Mouse (Mus musculus): ENCODE results near the gene Shf.

Gene Shf

GRCm38 (mm10) chr2:122368081-122368971 is 636 bp downstream of the Shf start:
- peak; percentile 51 for DNase-seq

DNA sequence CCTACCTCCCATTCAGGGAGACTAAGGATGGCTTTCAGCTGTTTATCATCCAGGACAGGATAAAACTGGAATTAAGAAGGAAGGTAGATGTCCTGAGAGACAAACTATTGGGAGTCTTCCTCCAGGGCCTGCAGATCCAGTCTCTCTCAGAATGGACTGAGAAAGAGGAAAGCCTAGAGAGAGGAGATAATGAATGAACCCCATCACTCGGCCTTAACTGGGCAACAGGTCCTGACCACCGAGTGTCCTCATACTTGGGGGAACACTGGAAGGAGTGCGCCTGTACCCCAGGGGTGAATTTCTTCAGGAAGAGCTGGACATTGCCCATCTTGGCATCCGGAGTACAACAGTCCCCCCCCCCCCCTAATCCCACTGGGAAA is 1.3 kb downstream of the Shf start:
- DNase-seq: no peak

GRCm38 (mm10) chr2:122367181-122367580 is 1.8 kb downstream of the Shf start:
- no peak for DNase-seq

DNA sequence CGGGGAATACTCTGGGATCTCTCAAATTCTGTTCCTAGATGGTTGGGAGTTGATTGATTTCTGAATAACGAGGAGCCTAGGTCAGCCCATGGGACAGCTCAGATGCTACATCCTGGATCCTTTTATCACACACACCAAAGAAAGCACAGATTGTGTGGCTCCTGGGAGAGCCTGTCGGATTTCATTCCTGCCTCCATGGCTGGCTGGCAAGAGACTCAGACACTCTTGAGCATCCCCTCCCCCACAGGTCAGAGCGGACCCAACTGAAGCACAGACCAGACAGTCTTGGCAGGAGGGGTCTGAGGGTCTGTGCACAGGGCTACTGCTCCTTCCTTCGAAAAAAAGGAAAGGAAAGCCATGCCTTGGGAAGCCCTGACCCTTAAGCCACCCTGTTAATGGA is 2.3 kb downstream of the Shf start:
- no peak for DNase-seq

DNA sequence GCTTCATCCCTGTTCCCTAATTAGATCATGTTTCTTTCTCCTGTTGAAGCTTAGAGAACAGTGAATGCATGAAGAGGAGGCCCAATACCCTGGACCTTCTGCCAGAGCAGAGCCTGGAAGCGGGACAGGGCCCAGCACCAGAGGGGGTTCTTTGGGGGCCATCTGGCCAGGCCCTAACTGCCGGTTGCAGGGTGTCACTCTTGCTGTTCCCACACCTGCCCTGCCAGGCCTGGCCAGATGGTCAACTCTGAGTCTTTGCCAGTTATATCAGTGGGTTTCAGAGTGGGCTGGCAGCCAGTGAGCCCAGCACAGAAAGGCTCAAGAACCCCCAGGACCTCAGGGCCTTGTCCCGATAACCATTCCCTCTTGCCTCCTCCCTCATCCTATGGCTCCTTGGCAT is 2.9 kb downstream of the Shf start:
- no peak for DNase-seq

DNA sequence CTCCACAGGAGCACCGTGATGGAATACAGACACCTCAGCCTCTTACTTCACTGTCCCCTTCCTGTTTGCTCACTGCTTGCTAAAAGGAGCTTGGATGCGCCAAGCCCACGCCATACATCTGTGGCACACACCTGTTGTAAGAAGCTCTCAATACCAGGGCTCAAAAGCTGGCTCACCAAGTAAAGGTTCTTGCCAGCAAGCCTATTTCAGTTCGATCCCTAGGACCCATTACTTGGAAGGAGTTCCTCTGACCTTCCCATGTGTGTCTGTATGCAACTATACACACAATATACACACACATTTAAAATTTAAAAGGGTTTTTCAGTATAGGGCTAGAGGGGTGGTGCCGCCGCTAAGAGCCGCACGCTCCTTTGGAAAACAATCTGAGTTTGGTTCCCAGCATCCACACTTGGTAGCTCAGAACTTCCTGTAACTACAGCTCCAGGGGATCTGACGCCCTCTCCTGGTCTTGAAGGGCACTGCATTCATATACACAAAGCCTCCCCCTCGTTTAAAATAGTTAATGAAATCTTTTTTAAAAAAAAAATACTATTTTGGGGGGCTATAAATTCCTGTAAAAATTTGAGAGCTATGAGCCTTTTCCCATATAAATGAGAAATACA is 3.6 kb downstream of the Shf start:
- no peak for DNase-seq

DNA sequence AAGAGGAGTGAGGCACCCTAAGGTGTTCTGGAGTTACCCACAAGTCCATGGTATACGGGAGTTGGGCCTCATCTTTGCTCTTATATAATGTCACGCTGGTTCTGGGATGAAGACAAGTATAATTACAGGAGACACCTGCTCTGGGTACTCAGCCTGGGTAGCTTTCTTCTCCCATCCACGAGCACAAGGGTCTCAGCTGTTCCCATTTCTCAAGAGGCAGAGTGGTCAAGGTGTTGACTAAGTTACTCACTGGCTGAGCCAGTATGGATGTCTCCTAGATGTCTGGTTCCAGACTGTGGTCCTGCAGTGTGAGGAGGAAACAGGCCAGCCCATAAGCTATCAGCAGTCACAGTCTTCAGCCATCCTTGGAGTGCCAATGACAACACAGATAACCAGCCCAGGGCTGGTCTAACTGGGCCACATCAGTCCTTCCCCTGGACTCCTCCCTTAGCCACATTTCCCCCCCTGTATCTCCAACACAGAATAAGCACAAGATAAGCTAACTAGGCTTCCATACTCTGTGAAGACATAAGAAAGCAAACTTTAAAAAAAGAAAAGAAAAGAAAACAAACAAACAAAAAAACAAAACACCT is 4.5 kb downstream of the Shf start:
- DNase-seq: no peak

GRCm38 (mm10) chr2:122362622-122363523 is 6.1 kb downstream of the Shf start:
- no peak for DNase-seq

GRCm38 (mm10) chr2:122361868-122362621 is 6.9 kb downstream of the Shf start:
- no peak for DNase-seq

DNA sequence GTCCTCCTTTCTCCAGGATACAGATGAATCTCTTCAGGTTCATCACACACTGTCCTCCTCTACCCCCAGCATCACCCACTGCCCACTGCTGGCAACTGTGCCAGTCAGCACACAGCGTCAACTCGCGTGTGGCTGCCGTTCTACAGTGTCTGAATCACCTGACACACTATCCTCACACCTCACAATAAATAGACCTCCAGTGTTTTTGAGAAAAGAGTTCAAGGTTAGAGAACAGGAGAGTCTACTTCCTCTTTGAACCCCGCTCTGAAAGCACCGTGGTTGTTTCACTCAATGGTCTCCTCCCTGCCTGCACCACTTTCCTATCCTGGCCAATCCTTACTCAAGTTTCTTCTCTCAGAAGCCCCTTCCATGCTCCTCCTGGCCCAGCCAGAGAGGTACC is 7.8 kb downstream of the Shf start:
- DNase-seq: no peak

DNA sequence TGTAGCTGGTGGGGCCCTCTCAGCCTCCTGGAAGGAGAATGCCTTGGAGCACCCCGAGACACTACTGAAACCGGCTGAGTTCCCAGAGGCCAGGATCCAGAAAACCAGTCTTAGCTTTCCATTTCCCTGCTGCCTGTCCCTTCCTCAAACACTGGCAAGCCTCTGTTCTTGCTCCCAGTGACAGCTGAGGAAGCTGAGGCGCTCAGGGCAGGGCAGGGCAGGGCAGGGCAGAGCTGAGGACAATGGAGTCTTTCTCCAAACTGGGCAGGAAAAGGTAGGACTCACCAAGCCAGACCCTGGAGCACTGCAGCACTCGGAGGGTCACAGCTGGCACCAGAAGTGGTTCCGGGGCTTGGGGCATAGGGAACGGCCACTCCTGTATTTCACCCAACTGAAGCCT is 8.7 kb downstream of the Shf start:
- no peak for DNase-seq

- no peak for DNase-seq
These were observed 12.8 kb downstream of the Shf start for GRCm38 (mm10) chr2:122356187-122356586.

DNA sequence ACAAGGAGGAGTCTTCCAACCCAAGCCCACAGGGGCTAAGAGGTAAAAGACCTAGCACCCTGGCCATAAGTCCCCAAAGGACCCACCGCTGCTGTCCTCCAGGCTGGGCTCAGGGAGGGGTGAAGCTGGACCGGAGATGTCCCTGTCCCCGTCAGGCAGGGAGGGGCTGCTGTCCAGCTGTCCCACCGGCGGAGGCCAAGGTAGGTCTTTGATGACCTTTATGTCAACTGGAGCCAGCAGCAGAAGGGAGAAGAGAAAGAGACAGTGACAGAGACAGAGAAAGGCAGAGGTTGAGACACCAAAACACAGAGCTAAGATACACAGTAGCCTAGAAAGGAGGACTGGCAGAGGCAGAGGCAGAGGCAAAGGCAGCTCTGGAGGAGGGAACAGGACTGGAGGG is 13.6 kb downstream of the Shf start:
- DNase-seq: no peak

DNA sequence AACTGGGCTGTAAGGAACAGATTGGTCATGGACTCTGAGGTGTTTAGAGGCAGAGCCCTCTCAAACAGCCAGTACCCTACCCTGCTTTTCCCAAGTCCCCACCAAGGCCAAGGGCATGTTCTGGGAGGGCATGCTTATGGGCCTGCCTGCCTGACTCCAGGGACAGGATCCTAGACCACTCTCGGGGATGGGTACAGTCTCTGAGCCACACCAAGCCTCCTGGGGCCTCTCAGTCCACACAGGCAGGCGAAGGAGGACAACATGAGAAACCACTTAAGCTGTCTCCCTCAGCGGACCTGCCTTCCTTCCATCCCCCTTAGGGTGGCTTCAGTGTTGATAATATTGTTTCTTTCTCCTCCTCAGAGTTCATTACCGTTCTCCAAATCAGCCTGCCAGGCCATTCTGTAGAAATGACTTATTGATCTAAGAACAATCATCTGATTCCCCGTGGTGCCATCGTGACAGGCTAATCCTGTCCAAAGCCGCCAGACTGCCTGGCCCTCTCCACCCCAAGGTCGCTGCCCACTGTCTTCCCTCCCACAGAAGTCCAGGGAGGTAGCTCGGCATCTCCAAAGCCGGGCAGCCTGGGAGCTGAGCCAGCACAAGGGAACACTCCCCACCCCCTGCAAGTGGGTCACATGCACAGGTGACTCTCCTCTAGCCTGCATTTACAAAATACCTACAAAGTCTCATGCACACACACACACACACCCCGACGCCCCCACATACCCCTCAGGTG is 14.6 kb downstream of the Shf start:
- no peak for DNase-seq

- DNase-seq: no peak
These were observed 15.2 kb downstream of the Shf start for GRCm38 (mm10) chr2:122353765-122354164.

- DNase-seq: no peak
These were observed 16.0 kb downstream of the Shf start for GRCm38 (mm10) chr2:122352992-122353391.

GRCm38 (mm10) chr2:122351931-122352329 is 17.0 kb downstream of the Shf start:
- DNase-seq: no peak

- DNase-seq: no peak
These were observed 17.6 kb downstream of the Shf start for GRCm38 (mm10) chr2:122351156-122351930.

DNA sequence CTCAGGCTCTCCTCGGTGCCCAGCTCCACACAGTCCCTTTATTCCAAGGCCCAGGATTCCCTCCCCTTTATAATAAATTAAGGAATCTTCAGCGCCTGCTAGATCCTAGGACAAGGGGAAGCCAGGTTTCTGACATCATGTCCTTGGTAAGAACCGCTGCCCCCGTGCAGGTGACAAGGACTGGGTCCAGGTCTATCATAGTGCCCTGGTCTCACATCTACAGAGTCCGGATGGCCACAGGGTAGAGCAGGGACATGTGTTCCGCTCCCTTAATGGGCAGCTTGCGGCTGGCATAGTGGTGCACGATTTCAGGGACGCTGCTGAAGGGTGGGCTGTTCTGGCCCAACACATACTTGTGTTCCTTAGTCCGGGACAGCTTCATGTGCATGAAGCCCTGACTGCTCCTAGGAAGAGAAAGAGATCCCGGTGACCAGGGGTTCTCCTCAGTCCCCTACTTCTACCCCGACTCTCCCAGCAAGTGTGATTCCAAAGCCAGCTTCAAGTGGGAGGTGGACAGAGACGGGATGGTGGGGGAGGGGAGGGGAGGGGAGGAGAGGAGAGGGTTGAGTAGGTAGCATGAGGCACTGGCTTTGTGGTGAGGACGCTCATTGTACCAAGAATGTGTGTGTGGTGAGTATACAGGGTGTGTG is 19.7 kb downstream of the Shf start:
- no peak for DNase-seq

- peak; percentile 90 for DNase-seq
These were observed 20.3 kb downstream of the Shf start for GRCm38 (mm10) chr2:122348531-122349131.
